Mouse (Mus musculus) megakaryocyte-erythroid progenitor cell, adult 5 weeks (primary cell): ENCODE results near the gene Gins2. TPM values are rescaled to one million over a fixed set of nuclear protein-coding genes. Genes with fewer than 3 reads are reported as not detected.

Experiments
- polyA plus RNA-seq: library from polyadenylated mRNA; stranded (reverse); fragments of >175 nt; gene quantifications from 2 replicates; pipeline ENCODE4 v1.2.3, GENCODE M21; 2012

Gins2 gene
- 60.6 and 64.5 TPM in 2 replicates for polyA plus RNA-seq

GRCm38 (mm10) chr8:120588908-120589771, at the start of gene Gins2:
Gene Gins2, minus strand, starts transcription at chr8:120589304.

Other genes starting within 250 kb of the Gins2 start
- gene 1190005I06Rik, start 58.3 kb upstream of the Gins2 start, polyA plus RNA-seq = 0.63 and 1.3 TPM in 2 replicates
- 0.73 and 1.3 TPM in 2 replicates for gene Gm27021, start 78.8 kb upstream of the Gins2 start, polyA plus RNA-seq
- gene Cox4i1, start 78.9 kb upstream of the Gins2 start, polyA plus RNA-seq = 223 and 244 TPM in 2 replicates
- gene Emc8, start 79.3 kb upstream of the Gins2 start, polyA plus RNA-seq = 77.6 and 89.8 TPM in 2 replicates
- gene Irf8, start 147.1 kb upstream of the Gins2 start, polyA plus RNA-seq = 281 and 497 TPM in 2 replicates